Mouse (Mus musculus): Measurements from ENCODE around the gene Lrrk2. TPM values are rescaled to one million over a fixed set of nuclear protein-coding genes. Genes with fewer than 3 reads are reported as not detected.
A peak's percentile ranks its signal among the peaks of the same experiment; 100 is the strongest.

The Lrrk2 gene
- 4.5 and 5.7 TPM in 2 replicates for polyA plus RNA-seq (2012; rRNA removed)
- 7.6 and 8.5 TPM in 2 replicates for polyA plus RNA-seq (2014; fragmentation: Nextera tagmentation; extraction: Ambion mirVana)

DNA sequence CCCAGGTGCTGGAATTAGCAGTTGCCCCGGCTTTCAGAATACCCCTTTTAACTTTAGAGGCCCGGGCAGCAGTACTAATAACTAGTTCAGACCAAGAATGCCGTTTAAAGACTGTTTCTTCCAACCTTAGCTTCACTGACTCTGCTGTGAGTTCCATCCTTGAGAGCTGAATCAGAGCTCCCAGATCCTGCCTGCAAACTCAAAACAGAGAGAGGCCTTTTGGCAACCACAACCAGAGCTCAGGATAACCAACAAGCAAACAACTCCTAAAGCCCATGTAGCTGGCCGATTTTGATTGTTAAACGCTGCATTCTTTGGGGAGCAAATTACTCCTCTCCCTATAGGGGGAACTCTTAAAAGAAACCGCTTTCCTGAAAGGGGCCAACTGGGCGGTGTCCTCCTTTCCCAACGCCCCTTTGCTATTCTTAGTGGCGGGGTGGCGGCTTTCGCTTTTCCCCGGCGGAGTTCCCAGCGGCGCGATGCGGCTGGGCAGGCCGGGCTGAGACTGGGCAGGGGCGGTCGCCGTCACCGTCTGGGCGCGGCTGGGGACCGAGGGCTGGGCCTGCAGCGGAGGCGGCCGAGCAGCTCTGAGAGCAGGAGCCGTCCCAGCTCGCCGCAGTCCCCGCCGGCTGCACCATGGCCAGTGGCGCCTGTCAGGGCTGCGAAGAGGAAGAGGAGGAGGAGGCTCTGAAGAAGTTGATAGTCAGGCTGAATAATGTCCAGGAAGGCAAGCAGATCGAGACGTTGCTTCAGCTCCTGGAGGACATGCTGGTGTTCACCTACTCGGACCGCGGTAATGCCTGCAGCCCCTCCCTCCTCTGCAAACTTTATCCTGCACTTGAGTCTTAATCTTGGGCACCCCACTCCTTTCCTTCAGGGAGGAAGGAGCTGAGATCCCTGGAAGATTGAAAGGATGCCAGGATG lies at the start of gene Lrrk2:
Gene Lrrk2, plus strand, starts transcription at position 531 of the 924 bp plus-strand sequence.
- peaks cover 13% of the 10 kb centered on the region for H3K4me1 ChIP-seq (ENCODE audit: control insufficient read depth, insufficient read depth, low read length)
- peak within 1 kb of the TSS; percentile 72 for H3K27ac ChIP-seq (replicated peaks; ENCODE audit: low read depth, low read length)
- peak; percentile 54; the same call in 1 of the 2 replicates for TF ChIP-seq POLR2A (IDR thresholded peaks at IDR 0.05; ENCODE audit: borderline replicate concordance, extremely low read depth, insufficient read depth, insufficient read length)
- peak within 1 kb of the TSS; percentile 73 for H3K4me2 ChIP-seq (replicated peaks; ENCODE audit: low read depth, low read length, severe bottlenecking)
- H3K9me3 ChIP-seq (ENCODE audit: control insufficient read depth, low read length): no peaks in the 10 kb centered on the region
- H3K4me3 ChIP-seq (replicated peaks; ENCODE audit: low read length): peak within 1 kb of the TSS; percentile 52
- ATAC-seq (ENCODE audit: low FRiP score, low read depth): peak; percentile 93
- H3K9ac ChIP-seq (ENCODE audit: low read depth, low read length, severe bottlenecking): peak within 1 kb of the TSS; percentile 76
- no peaks in the 10 kb centered on the region for H3K36me3 ChIP-seq (ENCODE audit: control insufficient read depth, insufficient read depth, low read length)
- H3K27me3 ChIP-seq (ENCODE audit: control insufficient read depth, insufficient read depth, low read length): no peaks in the 10 kb centered on the region
- DNase-seq (ENCODE audit: low spot score): peak; percentile 80
- WGBS: 2% methylated on average over 34 of the region's 40 CpGs

DNA sequence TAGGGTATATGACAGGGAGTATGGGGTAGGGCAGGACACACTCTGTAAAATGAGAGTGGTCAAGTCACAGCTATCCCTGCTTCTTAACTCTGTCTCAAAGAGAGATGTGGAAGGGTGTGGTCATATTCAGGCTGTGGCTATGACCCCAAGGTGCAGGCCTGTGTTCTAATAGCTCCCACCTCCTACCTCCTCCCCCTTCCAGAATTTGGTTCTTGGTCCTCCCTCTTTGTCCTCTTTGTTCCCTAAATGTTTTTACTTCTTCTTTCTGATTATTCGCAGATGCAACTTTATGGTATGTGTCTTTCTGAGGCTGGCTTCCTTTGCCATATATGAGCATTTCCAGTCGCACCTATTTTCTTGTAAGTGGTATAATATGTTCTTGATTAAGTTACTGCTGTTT lies 48.5 kb upstream of the Lrrk2 start:
- DNase-seq (ENCODE audit: low spot score): no peak
- no peak for ATAC-seq (ENCODE audit: low FRiP score, low read depth)
- no peak overlapping the region for H3K9ac ChIP-seq (ENCODE audit: low read depth, low read length, severe bottlenecking)
- 73% methylated on average over 2 of the region's 2 CpGs for WGBS
- H3K9me3 ChIP-seq (ENCODE audit: control insufficient read depth, low read length): no peaks in the 10 kb centered on the region
- no peaks in the 10 kb centered on the region for H3K4me1 ChIP-seq (ENCODE audit: control insufficient read depth, insufficient read depth, low read length)
- no peak overlapping the region for H3K4me2 ChIP-seq (replicated peaks; ENCODE audit: low read depth, low read length, severe bottlenecking)
- no peak for TF ChIP-seq POLR2A (IDR thresholded peaks at IDR 0.05; ENCODE audit: borderline replicate concordance, extremely low read depth, insufficient read depth, insufficient read length)
- H3K36me3 ChIP-seq (ENCODE audit: control insufficient read depth, insufficient read depth, low read length): no peaks in the 10 kb centered on the region
- no peaks in the 10 kb centered on the region for H3K27me3 ChIP-seq (ENCODE audit: control insufficient read depth, insufficient read depth, low read length)
- H3K27ac ChIP-seq (replicated peaks; ENCODE audit: low read depth, low read length): no peak overlapping the region
- H3K4me3 ChIP-seq (replicated peaks; ENCODE audit: low read length): no peak overlapping the region

DNA sequence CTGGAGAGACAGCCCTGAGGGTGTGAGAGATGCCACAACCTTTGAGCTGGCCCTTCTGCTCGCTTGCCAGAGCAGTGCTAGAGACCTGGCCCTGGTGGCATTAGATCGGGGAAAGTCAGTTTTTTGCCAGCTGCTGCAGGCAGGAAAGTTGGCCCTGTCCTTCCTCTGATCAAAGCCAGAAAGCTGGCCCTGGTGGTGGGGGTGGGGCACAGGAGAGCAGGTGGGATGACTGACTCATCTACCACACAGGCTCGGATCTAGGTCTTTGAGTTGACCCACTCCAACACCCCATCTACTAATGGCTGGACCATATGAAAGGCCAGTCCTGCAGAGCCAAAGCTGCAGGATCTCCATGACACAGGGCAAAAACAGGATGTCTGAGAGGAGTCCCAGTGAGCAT lies 43.8 kb upstream of the Lrrk2 start:
- H3K9ac ChIP-seq (ENCODE audit: low read depth, low read length, severe bottlenecking): no peak overlapping the region
- H3K9me3 ChIP-seq (ENCODE audit: control insufficient read depth, low read length): no peaks in the 10 kb centered on the region
- no peak for DNase-seq (ENCODE audit: low spot score)
- no peak for ATAC-seq (ENCODE audit: low FRiP score, low read depth)
- no peaks in the 10 kb centered on the region for H3K27me3 ChIP-seq (ENCODE audit: control insufficient read depth, insufficient read depth, low read length)
- no peaks in the 10 kb centered on the region for H3K36me3 ChIP-seq (ENCODE audit: control insufficient read depth, insufficient read depth, low read length)
- H3K27ac ChIP-seq (replicated peaks; ENCODE audit: low read depth, low read length): no peak overlapping the region
- no peak for TF ChIP-seq POLR2A (IDR thresholded peaks at IDR 0.05; ENCODE audit: borderline replicate concordance, extremely low read depth, insufficient read depth, insufficient read length)
- no peaks in the 10 kb centered on the region for H3K4me1 ChIP-seq (ENCODE audit: control insufficient read depth, insufficient read depth, low read length)
- WGBS: 63% methylated on average over 3 of the region's 3 CpGs
- H3K4me3 ChIP-seq (replicated peaks; ENCODE audit: low read length): no peak overlapping the region
- H3K4me2 ChIP-seq (replicated peaks; ENCODE audit: low read depth, low read length, severe bottlenecking): no peak overlapping the region

DNA sequence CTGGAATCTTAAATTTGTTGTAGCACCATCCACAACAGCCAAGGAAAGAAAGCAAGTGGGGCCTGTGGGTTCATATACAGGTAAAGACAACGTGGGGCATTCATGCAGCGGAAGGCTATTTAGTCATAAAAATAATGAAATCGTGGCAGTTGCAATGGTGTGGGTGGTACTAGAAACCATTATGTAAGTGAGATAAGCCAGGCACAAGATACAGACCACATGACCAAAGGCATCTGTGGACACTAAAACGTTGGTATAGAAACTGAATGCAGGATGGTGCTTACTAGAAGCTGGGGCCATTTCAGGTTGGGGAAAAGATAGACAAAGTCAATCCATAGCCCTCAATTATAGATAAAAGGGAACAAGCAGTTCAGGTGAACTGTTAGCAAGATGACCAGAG lies 40.5 kb upstream of the Lrrk2 start:
- no peak overlapping the region for H3K27ac ChIP-seq (replicated peaks; ENCODE audit: low read depth, low read length)
- H3K36me3 ChIP-seq (ENCODE audit: control insufficient read depth, insufficient read depth, low read length): no peaks in the 10 kb centered on the region
- no peak for TF ChIP-seq POLR2A (IDR thresholded peaks at IDR 0.05; ENCODE audit: borderline replicate concordance, extremely low read depth, insufficient read depth, insufficient read length)
- no peak for ATAC-seq (ENCODE audit: low FRiP score, low read depth)
- no peaks in the 10 kb centered on the region for H3K4me1 ChIP-seq (ENCODE audit: control insufficient read depth, insufficient read depth, low read length)
- no peak overlapping the region for H3K9ac ChIP-seq (ENCODE audit: low read depth, low read length, severe bottlenecking)
- no peaks in the 10 kb centered on the region for H3K9me3 ChIP-seq (ENCODE audit: control insufficient read depth, low read length)
- no peaks in the 10 kb centered on the region for H3K27me3 ChIP-seq (ENCODE audit: control insufficient read depth, insufficient read depth, low read length)
- DNase-seq (ENCODE audit: low spot score): no peak
- 79% methylated on average over 4 of the region's 4 CpGs for WGBS
- no peak overlapping the region for H3K4me3 ChIP-seq (replicated peaks; ENCODE audit: low read length)
- H3K4me2 ChIP-seq (replicated peaks; ENCODE audit: low read depth, low read length, severe bottlenecking): no peak overlapping the region

DNA sequence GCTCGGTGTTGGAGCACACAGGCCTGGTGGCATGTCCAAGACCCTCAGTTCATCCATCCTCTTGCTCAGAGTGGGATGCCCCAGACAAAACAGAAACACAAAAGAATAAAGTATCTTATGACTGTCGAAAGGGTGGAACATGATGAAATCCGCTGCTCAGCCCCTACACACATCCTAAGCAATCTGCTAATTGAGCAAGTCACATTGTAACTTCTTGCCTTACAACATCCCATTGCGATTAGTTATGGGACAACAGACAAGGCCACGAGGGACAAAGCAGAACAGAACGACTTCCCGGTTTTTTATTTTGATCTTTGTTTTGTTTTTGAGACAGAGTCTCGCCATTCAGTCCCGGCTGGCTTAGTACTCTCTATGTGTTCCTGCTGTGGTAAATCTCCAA lies 39.9 kb upstream of the Lrrk2 start:
- DNase-seq (ENCODE audit: low spot score): no peak
- Histone ChIP-seq H3K9ac (ENCODE audit: low read depth, low read length, severe bottlenecking) (no peak overlapping the region), H3K4me2 (replicated peaks; ENCODE audit: low read depth, low read length, severe bottlenecking) (no peak overlapping the region), H3K27ac (replicated peaks; ENCODE audit: low read depth, low read length) (no peak overlapping the region), H3K9me3 (ENCODE audit: control insufficient read depth, low read length) (no peaks in the 10 kb centered on the region), H3K4me3 (replicated peaks; ENCODE audit: low read length) (no peak overlapping the region), H3K4me1 (ENCODE audit: control insufficient read depth, insufficient read depth, low read length) (no peaks in the 10 kb centered on the region), H3K36me3 (ENCODE audit: control insufficient read depth, insufficient read depth, low read length) (no peaks in the 10 kb centered on the region), H3K27me3 (ENCODE audit: control insufficient read depth, insufficient read depth, low read length) (no peaks in the 10 kb centered on the region)
- WGBS: 84% methylated on average over 9 of the region's 9 CpGs
- ATAC-seq (ENCODE audit: low FRiP score, low read depth): no peak
- TF ChIP-seq POLR2A (IDR thresholded peaks at IDR 0.05; ENCODE audit: borderline replicate concordance, extremely low read depth, insufficient read depth, insufficient read length): no peak

Measured in limb, embryonic 14.5 days (tissue).